Mouse (Mus musculus): ENCODE measurements around the gene Espn.

The Espn gene

GRCm38 (mm10) chr4:152151966-152152544 lies at the start of gene Espn:
TSS of gene Espn (minus strand) at chr4:152152371.
- DNase-seq = peak; percentile 44 to 66

DNA sequence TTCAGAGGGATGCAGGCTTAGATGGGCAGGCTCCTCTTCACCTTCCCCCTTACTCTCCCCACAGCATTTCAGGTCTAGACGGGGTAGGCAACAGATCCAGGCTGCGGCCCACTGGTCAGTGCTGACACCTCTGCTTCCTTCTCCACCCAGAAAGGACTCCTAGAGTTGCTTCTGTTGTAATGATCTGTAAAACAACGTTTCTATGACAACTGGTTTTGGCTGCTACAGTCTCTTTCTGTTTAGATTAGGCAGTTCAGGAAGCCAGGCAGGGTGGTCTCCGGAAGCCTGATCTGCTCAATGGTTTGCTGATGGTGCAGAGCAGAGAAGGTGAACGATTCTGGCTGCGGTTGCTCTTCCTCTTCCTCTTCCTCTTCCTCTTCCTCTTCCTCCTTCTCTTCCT lies 49.3 kb upstream of the Espn start:
- DNase-seq = no peak

- DNase-seq = no peak
Measured at GRCm38 (mm10) chr4:152199617-152200016, 47.4 kb upstream of the Espn start.

GRCm38 (mm10) chr4:152197545-152197944 lies 45.4 kb upstream of the Espn start:
- DNase-seq = no peak

DNA sequence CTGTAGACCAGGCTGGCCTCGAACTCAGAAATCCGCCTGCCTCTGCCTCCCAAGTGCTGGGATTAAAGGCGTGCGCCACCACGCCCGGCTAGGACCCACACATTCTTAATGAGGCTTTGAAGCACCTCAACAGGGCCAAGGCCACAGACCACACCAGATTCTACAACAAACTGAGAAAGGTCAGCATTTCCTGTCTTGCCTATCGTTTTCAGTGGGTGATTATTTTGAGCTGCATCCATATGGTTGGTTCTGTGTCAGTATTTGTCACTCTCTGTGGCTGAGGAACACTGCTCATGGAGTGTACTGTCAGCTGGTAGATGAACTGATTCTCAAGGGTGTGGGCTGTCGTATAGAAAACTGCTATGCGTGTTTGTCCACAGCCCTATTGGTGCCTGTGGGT lies 44.1 kb upstream of the Espn start:
- no peak for DNase-seq

- DNase-seq = no peak
Measured at GRCm38 (mm10) chr4:152194476-152195175, 42.5 kb upstream of the Espn start.

- DNase-seq = no peak
Measured at GRCm38 (mm10) chr4:152192569-152192968, 40.4 kb upstream of the Espn start.

GRCm38 (mm10) chr4:152190701-152191100 lies 38.5 kb upstream of the Espn start:
- DNase-seq = no peak

DNA sequence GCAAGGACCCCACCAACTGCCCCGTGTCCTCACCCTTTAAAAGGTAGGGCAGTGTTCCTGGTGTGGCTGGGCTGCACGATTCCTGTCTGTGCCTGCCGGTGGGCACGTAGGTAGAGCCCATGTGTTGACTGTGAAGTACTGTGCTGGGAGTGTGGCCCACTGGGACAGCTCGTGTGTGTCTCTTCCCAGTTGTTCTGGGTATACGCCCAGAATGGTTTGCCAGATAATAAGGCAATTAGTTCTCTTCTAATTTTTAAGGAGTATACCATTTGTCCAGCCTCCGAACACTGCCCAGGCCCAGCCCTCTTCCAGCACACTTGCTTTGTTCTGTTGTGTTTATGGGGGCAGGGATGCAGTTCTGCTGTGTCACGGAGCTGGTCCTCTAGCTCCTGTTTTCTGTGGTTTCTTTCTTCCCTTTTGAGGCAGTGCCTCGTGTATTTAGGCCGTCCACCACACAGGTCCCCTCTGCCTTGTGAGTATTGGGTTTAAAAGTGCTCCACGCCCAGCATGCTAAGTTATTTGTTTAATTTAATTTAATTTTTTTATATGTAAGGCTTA lies 38.0 kb upstream of the Espn start:
- DNase-seq = no peak

DNA sequence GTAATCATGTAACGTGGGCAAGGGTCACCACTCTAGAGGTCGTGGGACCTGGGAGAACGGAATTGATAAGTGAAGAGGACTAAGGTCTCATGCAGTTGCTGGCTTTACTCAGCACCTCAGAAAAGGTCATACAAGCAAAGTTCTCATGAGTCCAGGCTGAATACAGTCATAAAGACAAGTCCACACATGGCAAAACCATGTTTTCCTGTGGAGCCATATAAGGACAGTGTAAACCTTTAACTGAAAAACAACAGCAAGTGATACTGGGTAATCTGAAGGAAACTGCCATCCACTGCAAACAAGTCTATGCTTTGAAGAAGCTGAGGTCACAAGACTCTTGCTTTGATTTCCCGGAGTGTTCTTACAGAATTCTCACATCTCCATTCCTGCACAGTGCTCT lies 37.5 kb upstream of the Espn start:
- DNase-seq = no peak

- DNase-seq = no peak
Measured at GRCm38 (mm10) chr4:152189071-152189470, 36.9 kb upstream of the Espn start.

- DNase-seq = no peak
Measured at GRCm38 (mm10) chr4:152188651-152189050, 36.5 kb upstream of the Espn start.

GRCm38 (mm10) chr4:152187142-152187541 lies 35.0 kb upstream of the Espn start:
- DNase-seq = no peak

- no peak for DNase-seq
Measured at GRCm38 (mm10) chr4:152186205-152187082, 34.3 kb upstream of the Espn start.

- DNase-seq = no peak
Measured at GRCm38 (mm10) chr4:152185510-152186204, 33.5 kb upstream of the Espn start.

- no peak for DNase-seq
Measured at GRCm38 (mm10) chr4:152185137-152185509, 33.0 kb upstream of the Espn start.

- DNase-seq = no peak
Measured at GRCm38 (mm10) chr4:152184353-152185035, 32.3 kb upstream of the Espn start.

DNA sequence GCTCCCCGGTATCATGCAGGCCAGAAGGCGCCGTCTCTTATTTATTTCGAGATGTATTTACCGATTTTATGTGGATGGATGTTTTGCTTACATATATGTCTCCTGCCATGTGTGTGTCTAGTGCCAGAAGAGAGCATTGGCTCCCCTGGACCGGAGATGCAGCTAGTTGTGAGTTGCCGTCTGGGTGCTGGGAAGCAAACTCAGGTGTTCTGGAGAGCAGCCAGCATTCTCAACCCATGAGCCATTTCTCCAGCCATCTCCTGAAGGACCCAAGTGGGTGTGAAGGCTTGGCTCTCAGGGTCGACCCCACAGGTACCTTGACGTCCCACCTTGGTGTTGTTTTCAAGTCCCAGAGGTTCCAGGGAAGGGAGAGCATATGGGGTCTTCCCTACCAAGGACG lies 30.0 kb upstream of the Espn start:
- no peak for DNase-seq

GRCm38 (mm10) chr4:152179946-152180660 lies 27.9 kb upstream of the Espn start:
- no peak for DNase-seq

DNA sequence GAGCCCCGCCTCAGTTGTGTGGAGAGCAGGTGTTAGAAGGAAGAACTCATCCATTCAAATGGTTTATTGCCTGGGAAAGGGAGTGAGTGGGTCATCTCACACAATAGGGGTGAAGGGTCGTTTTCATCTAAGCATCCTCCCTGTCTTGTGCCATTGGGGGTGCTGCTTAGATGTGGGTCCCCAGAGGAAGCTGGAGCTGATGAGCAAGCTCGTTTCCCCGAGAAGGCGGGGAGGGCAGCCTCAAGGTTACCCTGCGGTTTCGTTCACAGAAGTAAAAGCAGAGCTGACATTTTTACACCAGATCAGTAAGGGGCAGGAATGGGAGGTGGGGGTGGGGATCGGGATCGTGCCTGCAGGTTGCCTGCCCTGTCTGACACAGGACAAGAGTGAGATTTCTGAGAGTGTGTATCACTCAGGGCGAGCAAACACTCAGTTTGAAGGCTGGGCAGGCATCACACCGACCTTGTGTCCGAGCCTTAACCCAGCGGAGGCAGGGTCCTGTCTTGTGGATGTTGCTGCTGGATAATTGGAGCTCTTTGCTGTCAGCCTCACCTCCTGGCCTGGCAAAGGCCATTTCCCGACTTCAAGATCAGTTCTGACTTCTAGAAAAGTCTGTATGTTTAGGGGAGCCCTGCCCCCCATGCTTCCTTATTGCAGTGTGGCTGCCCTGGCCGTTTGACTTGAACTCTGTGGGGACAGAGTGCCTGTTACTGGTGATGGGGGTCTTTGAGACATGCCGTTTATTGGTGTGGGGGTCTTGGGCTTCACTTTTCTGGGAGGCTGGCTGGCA lies 26.9 kb upstream of the Espn start:
- no peak for DNase-seq

All from spleen, adult 18-20 months (tissue).